Mouse (Mus musculus): ENCODE data around the gene Olfr955.
A peak's percentile ranks its signal among the peaks of the same experiment; 100 is the strongest.

Gene Olfr955

DNA sequence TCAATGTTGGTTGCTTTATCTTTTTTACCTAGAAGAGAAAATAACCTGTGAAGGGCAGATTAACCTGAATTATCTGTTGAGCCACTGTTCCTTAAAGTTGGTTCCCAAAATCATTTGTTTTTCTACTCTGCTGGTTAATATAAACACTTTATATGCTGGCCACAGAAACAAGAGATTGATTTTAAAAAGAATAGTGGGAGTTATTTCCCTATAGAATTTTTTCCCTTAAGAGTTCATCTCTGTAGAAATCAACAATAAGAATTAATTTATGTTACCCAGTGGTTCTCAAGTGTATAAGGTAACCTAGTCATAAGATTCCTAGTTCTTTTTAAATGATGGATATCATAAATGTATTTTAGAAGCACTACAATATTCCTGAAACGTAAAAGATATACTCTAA, at the start of gene Olfr955:
Gene Olfr955 (minus strand): TSS at position 101 of the 400 bp plus-strand sequence.
- DNase-seq (ENCODE audit: low spot score): no peak

- DNase-seq (ENCODE audit: low spot score): no peak
These were observed 46.9 kb upstream of the Olfr955 start for GRCm38 (mm10) chr9:39518595-39518994.

GRCm38 (mm10) chr9:39515531-39515930, 43.8 kb upstream of the Olfr955 start, which contains the start of gene Olfr957:
Gene Olfr957, minus strand, starts transcription at chr9:39515809.
- DNase-seq (ENCODE audit: low spot score): no peak

GRCm38 (mm10) chr9:39509412-39509811, 37.7 kb upstream of the Olfr955 start:
- DNase-seq (ENCODE audit: low spot score): no peak

GRCm38 (mm10) chr9:39508998-39509397, 37.3 kb upstream of the Olfr955 start:
- peak; percentile 41 for DNase-seq (ENCODE audit: low spot score)

GRCm38 (mm10) chr9:39493895-39494294, 22.2 kb upstream of the Olfr955 start, which contains the start of gene Olfr44:
Gene Olfr44, minus strand, starts transcription at chr9:39493995.
- DNase-seq (ENCODE audit: low spot score): no peak

GRCm38 (mm10) chr9:39456401-39456800, 15.3 kb downstream of the Olfr955 start, which contains the start of gene Olfr954:
Gene Olfr954, plus strand, starts transcription at chr9:39456701.
- no peak for DNase-seq (ENCODE audit: low spot score)

DNA sequence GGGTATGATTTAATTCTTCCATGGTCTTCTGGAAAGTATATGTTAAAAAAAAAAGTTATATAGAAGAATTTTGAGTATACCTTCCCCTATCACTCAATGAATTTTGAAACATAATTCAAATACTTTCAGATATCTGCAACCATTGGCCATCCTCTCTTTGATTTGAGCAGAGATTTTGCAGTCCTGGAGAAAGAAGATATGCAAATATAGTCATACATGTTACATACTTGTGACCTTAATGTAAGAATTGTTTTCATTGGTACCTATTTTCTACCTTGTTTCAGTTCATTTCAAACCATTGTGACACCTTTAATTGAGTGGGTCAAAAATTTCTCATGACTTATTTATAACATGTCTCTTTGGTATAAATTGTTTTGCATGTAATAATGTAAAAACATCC, 44.7 kb downstream of the Olfr955 start, which contains the start of gene Olfr952:
Gene Olfr952 (minus strand): TSS at position 101 of the 400 bp plus-strand sequence.
- no peak for DNase-seq (ENCODE audit: low spot score)

All from adipocyte (in vitro differentiated cells).